Mouse (Mus musculus): ENCODE data around the gene Clasp2. TPM values are rescaled to one million over a fixed set of nuclear protein-coding genes. Genes with fewer than 3 reads are reported as not detected.

The Clasp2 gene
- total and polyA plus RNA-seq, 2 experiments = 2.6 to 17.4 TPM

DNA sequence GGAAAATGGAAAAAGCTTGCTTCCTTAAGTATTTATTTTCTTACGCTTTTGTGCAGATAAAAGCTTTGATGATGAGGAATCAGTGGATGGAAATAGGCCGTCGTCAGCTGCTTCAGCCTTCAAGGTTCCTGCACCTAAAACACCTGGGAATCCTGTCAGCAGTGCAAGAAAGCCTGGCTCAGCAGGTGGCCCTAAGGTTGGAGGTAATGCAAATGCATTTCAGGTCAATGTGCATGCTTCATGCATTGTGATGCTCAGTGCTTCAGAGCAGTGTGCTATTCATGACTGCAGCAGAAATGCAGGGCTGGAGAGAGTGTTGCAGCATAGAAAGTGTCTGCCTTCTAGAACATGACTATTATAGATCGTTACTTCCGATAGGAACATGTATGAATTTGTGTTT lies 71.8 kb downstream of the Clasp2 start:
- H3K27ac ChIP-seq (replicated peaks; ENCODE audit: insufficient read depth, low read depth, low read length) = no peak overlapping the region
- 92% methylated on average over 5 of the region's 5 CpGs for WGBS
- no peak for DNase-seq (ENCODE audit: extremely low read depth, low read depth, low spot score)

DNA sequence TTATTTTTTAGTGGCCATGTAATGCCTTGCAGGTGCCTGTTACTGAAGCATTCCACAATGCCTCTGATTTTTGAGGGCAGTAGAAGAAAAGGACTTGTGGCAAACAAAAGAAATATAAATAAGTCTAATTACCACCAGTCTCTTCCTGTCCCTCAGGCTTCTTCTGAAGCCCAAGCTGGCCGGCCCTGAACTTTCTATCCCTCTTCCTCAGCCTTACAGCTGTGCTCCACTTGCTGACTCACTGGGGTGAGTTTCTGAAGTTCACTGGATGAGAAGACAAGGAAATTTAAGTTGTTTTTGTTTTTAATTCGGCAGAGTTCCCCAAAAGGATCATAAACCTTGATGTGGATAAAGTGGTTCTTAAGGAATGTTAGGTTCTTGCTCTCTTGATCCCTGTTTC lies 74.6 kb downstream of the Clasp2 start:
- peaks cover 7% of the 10 kb centered on the region for H3K36me3 ChIP-seq (ENCODE audit: control insufficient read depth, insufficient read depth, low read length)
- DNase-seq (ENCODE audit: extremely low read depth, low read depth, low spot score) = no peak
- TF ChIP-seq CTCF (IDR thresholded peaks at IDR 0.05; ENCODE audit: low read depth, low read length) (no peak), POLR2A (IDR thresholded peaks at IDR 0.05; ENCODE audit: extremely low read depth, insufficient read depth, low read length) (no peak)

More for the DNA sequence above, 71.8 kb downstream of the Clasp2 start:
- Histone ChIP-seq H3K4me3 (ENCODE audit: insufficient read depth, low read depth, low read length) (no peak overlapping the region), H3K4me1 (ENCODE audit: control insufficient read depth, insufficient read depth, low read length) (no peaks in the 10 kb centered on the region; the same call in 1 of the 2 replicates), H3K9ac (ENCODE audit: low read depth, low read length) (no peak overlapping the region), H3K27me3 (ENCODE audit: control insufficient read depth, insufficient read depth, low read length) (no peaks in the 10 kb centered on the region), H3K79me2 (ENCODE audit: control insufficient read depth, insufficient read depth, low read length) (no peaks in the 10 kb centered on the region), H3K36me3 (ENCODE audit: control insufficient read depth, insufficient read depth, low read length) (peaks cover 4% of the 10 kb centered on the region; the same call in 1 of the 2 replicates)
- TF ChIP-seq POLR2A (IDR thresholded peaks at IDR 0.05; ENCODE audit: extremely low read depth, insufficient read depth, low read length) (no peak), CTCF (IDR thresholded peaks at IDR 0.05; ENCODE audit: low read depth, low read length) (no peak)

DNA sequence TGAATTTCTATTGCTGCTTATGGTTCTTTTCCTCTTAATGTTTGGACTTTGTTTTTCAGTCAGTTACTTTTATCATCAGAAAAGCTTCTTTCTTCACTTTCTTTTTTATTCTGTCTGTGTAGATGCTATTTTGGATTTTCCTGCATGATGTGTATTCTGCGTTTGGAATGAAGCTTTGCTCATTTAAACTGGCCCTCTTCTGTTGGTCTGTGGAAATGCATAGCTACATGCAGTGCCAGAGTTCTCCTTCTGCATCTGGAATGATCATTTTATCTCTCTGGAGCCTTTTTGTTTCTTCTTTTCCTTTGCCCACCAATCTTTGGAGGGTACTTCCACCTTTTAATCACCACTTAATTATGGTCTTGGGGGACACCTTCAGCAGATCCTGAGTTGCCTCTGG lies 80.9 kb downstream of the Clasp2 start:
- no peak overlapping the region for H3K9ac ChIP-seq (ENCODE audit: low read depth, low read length)
- whole genome bisulfite sequencing = 65% methylated on average over 1 of the region's 1 CpGs
- H3K4me3 ChIP-seq (ENCODE audit: insufficient read depth, low read depth, low read length) = no peak overlapping the region
- H3K4me1 ChIP-seq (ENCODE audit: control insufficient read depth, insufficient read depth, low read length) = no peaks in the 10 kb centered on the region
- no peak overlapping the region for H3K27ac ChIP-seq (replicated peaks; ENCODE audit: insufficient read depth, low read depth, low read length)
- no peaks in the 10 kb centered on the region for H3K27me3 ChIP-seq (ENCODE audit: control insufficient read depth, insufficient read depth, low read length)
- no peaks in the 10 kb centered on the region; the same call in 1 of the 2 replicates for H3K79me2 ChIP-seq (ENCODE audit: control insufficient read depth, insufficient read depth, low read length)
- TF ChIP-seq POLR2A (IDR thresholded peaks at IDR 0.05; ENCODE audit: extremely low read depth, insufficient read depth, low read length) (no peak), CTCF (IDR thresholded peaks at IDR 0.05; ENCODE audit: low read depth, low read length) (0 out of 2 replicates have a peak, but pooled peaks have one; percentile 1)
- no peak for DNase-seq (ENCODE audit: extremely low read depth, low read depth, low spot score)
- peaks cover 3% of the 10 kb centered on the region for H3K36me3 ChIP-seq (ENCODE audit: control insufficient read depth, insufficient read depth, low read length)

More for the DNA sequence above, 74.6 kb downstream of the Clasp2 start:
- no peak overlapping the region for H3K9ac ChIP-seq (ENCODE audit: low read depth, low read length)
- H3K79me2 ChIP-seq (ENCODE audit: control insufficient read depth, insufficient read depth, low read length) = no peaks in the 10 kb centered on the region; the same call in 1 of the 2 replicates
- no peaks in the 10 kb centered on the region for H3K27me3 ChIP-seq (ENCODE audit: control insufficient read depth, insufficient read depth, low read length)
- no peak overlapping the region for H3K4me3 ChIP-seq (ENCODE audit: insufficient read depth, low read depth, low read length)
- 82% methylated on average over 2 of the region's 2 CpGs for WGBS
- H3K27ac ChIP-seq (replicated peaks; ENCODE audit: insufficient read depth, low read depth, low read length) = no peak overlapping the region
- no peaks in the 10 kb centered on the region; the same call in 1 of the 2 replicates for H3K4me1 ChIP-seq (ENCODE audit: control insufficient read depth, insufficient read depth, low read length)

DNA sequence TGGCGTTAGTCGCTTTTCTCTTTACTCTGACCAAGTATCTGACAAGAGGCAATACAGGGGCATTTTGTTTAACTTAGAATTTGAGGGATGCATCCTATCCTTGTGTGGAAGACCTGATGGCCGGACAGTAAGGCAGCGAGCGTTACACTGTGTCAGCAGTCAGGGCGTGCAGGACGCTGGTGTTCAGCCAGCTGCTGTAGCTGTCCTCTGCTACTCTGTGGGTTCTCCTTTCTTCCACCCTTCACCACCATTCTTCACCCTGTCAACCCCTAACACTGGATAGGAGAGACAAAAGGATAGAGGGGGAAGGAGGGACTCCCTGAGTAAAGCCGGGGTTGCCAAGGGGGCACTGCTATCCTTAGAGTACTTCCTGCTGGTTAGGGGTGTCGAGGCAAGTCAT lies 87.4 kb downstream of the Clasp2 start:
- Histone ChIP-seq H3K27ac (replicated peaks; ENCODE audit: insufficient read depth, low read depth, low read length) (no peak overlapping the region), H3K36me3 (ENCODE audit: control insufficient read depth, insufficient read depth, low read length) (no peaks in the 10 kb centered on the region; the same call in 1 of the 2 replicates), H3K79me2 (ENCODE audit: control insufficient read depth, insufficient read depth, low read length) (no peaks in the 10 kb centered on the region), H3K27me3 (ENCODE audit: control insufficient read depth, insufficient read depth, low read length) (no peaks in the 10 kb centered on the region), H3K4me1 (ENCODE audit: control insufficient read depth, insufficient read depth, low read length) (peaks cover 2% of the 10 kb centered on the region; the same call in 1 of the 2 replicates), H3K9ac (ENCODE audit: low read depth, low read length) (no peak overlapping the region), H3K4me3 (ENCODE audit: insufficient read depth, low read depth, low read length) (no peak overlapping the region)
- DNase-seq (ENCODE audit: extremely low read depth, low read depth, low spot score) = no peak
- 94% methylated on average over 9 of the region's 9 CpGs for WGBS
- no peak for TF ChIP-seq CTCF (IDR thresholded peaks at IDR 0.05; ENCODE audit: low read depth, low read length)
- no peak for TF ChIP-seq POLR2A (IDR thresholded peaks at IDR 0.05; ENCODE audit: extremely low read depth, insufficient read depth, low read length)

DNA sequence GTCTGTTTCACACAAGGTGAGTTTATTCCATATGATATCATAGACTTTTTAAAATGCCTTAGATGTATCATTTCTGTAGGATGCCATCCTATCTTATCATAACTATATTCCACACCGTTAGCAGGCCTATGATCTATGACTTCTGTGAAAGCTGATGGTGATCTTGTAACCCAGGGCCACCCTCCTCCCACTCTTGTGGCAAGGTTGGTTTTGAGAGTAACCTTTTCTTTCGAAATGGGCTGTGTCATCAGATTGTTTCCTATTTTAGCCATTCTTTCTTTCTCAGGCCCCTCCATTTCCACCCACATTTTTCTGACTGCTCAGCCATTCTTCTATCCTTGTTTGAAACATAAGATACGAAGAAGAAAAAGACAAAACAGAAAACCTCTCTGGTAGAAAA lies 88.9 kb downstream of the Clasp2 start:
- 80% methylated on average over 3 of the region's 3 CpGs for whole genome bisulfite sequencing
- H3K36me3 ChIP-seq (ENCODE audit: control insufficient read depth, insufficient read depth, low read length) = no peaks in the 10 kb centered on the region; the same call in 1 of the 2 replicates
- H3K27me3 ChIP-seq (ENCODE audit: control insufficient read depth, insufficient read depth, low read length) = no peaks in the 10 kb centered on the region
- no peaks in the 10 kb centered on the region for H3K79me2 ChIP-seq (ENCODE audit: control insufficient read depth, insufficient read depth, low read length)
- no peak overlapping the region for H3K9ac ChIP-seq (ENCODE audit: low read depth, low read length)
- peaks cover 2% of the 10 kb centered on the region; the same call in 1 of the 2 replicates for H3K4me1 ChIP-seq (ENCODE audit: control insufficient read depth, insufficient read depth, low read length)
- TF ChIP-seq CTCF (IDR thresholded peaks at IDR 0.05; ENCODE audit: low read depth, low read length) (no peak), POLR2A (IDR thresholded peaks at IDR 0.05; ENCODE audit: extremely low read depth, insufficient read depth, low read length) (no peak)
- no peak for DNase-seq (ENCODE audit: extremely low read depth, low read depth, low spot score)
- no peak overlapping the region for H3K27ac ChIP-seq (replicated peaks; ENCODE audit: insufficient read depth, low read depth, low read length)
- H3K4me3 ChIP-seq (ENCODE audit: insufficient read depth, low read depth, low read length) = no peak overlapping the region

DNA sequence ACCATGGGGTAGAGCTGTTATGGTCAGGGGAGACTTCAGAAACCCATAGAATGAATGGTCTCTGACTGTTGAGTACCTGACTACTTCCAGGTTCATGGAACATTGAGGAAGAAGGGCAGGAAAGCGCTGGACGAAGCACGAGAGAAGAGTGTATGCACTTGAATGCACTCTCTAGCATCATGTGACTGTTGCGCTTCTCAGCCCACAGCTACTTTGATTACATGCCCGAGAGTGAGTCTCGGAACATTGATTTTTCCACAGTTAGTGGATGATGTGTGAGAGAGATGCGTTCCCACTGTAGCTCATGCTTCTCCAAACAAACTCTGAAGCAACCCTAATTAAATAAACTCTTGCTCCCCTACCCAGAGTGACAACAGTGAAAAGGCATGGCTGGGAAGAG lies 92.2 kb downstream of the Clasp2 start:
- TF ChIP-seq POLR2A (IDR thresholded peaks at IDR 0.05; ENCODE audit: extremely low read depth, insufficient read depth, low read length) (no peak), CTCF (IDR thresholded peaks at IDR 0.05; ENCODE audit: low read depth, low read length) (no peak)
- H3K9ac ChIP-seq (ENCODE audit: low read depth, low read length) = no peak overlapping the region
- H3K79me2 ChIP-seq (ENCODE audit: control insufficient read depth, insufficient read depth, low read length) = no peaks in the 10 kb centered on the region
- no peak overlapping the region for H3K27ac ChIP-seq (replicated peaks; ENCODE audit: insufficient read depth, low read depth, low read length)
- peaks cover 2% of the 10 kb centered on the region; the same call in 1 of the 2 replicates for H3K4me1 ChIP-seq (ENCODE audit: control insufficient read depth, insufficient read depth, low read length)
- H3K27me3 ChIP-seq (ENCODE audit: control insufficient read depth, insufficient read depth, low read length) = no peaks in the 10 kb centered on the region
- no peak overlapping the region for H3K4me3 ChIP-seq (ENCODE audit: insufficient read depth, low read depth, low read length)
- WGBS = 24% methylated on average over 7 of the region's 7 CpGs
- peak; percentile 77 for DNase-seq (ENCODE audit: extremely low read depth, low read depth, low spot score)
- H3K36me3 ChIP-seq (ENCODE audit: control insufficient read depth, insufficient read depth, low read length) = peaks cover 4% of the 10 kb centered on the region; the same call in 1 of the 2 replicates

Data from liver, adult 2 months (tissue).